Mouse (Mus musculus) 3134 (cell line): ENCODE measurements around the gene Clec4d.
"Not testable (repeated sequence)": the region's sequence is repeated elsewhere in the genome, so short reads cannot be mapped to it uniquely, and the experiment has no call there.

Experiments
- DNase-seq: peaks from one replicate; pipeline ENCODE4 v3.0.0-alpha.2; 2011; ENCODE audit warnings: low spot score; ENCODE audit not compliant: insufficient read length; ENCODE audit errors: extremely low read depth

Gene Clec4d

DNA sequence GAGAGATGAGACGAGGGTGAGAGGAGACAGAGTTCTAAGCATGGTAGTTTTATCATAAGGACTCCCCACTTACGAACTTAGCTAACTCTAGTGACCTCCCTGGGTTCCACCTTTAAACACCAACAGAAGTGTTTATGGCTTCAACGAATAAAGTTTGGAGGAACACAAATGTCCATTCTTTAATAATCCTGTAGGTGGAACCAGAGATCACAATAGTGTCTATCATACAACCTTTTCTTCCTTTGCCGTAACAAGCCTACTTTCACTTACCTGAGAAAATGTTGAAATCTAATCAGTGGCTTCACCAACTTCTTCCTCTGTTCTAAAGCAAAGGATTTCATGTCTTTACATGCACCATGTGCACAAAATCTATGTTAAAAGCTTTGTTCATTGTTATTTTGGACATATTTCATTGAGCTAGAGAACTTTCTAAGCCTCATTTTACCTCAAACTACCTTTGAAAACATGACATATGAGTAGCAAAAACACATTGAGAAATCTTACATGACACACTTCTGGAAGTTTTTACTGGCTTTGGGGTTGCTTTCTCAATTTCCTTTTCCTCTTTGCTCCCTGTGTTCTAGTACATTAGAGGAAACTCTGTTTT is at the start of gene Clec4d:
Clec4d (plus strand) TSS at position 557 of the 607 bp plus-strand sequence.
- DNase-seq: no peak

DNA sequence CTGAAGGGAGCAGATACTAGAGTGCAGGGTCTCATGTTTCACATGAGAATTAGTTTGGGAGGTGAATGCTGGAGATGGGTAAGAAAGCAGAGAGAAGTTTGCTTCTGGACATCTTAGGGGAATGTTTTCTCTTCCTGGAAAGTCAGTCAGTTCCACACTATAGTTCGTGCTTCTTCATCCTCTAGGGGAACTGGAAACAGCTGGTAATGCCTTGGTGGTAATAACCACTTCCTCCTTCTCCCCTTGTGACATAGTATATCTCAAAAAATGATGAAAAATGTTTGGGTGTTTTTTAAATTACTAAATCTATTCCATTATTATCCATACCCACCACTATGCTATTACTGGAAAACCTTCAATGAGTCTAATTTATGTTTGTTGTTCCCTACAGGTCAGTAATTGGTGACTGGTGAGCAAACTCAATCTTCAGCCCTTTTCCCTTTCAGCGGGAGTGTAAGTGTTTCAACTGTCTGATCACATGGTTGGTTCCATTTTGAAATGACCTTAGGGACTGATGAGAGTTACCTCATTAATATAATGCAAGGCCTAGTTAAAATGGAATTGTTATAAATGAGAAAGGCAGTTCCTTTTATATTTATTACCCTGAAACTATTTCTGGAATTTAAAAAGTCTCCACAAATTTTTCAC is 34.3 kb upstream of the Clec4d start:
- no peak for DNase-seq

DNA sequence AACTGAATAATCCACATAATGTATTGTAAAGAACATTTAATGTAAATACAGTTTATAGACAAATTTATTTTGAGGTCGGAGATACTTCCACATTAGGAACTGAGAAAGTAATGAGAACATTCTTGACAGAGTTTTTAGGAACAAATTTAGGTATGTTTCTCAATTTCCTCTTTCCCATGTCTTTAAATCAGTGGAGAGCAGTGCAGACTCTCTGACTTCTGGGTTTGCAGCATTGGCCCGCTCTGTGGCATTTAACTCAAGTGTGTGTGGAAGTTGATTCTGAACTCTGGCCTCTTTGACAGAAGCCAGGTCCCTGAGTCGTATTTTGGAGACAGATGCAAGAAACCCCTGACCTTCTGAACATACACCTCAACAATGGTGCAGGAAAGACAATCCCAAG is 32.3 kb upstream of the Clec4d start, which contains the start of gene Clec4n:
Clec4n (plus strand) TSS at position 200 of the 400 bp plus-strand sequence.
- DNase-seq: no peak

DNA sequence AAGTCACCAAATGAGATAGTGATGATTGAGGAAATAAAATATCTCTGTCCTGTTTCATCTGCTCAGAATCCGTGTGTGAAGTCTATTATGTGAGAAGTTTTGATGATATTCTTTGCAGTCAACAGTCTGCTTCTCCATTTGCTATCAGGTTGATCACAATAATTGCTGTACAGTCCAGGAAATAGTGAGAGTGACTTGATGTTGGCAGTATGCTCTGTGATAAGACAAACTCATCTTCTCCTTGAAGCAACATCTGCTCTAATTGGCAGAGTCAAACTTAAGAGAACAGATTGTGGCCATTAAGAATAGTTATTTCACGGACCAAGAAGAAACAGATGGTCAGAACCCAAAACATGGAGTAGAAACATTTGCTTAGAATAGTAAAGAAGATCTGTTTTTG is 30.8 kb upstream of the Clec4d start:
- DNase-seq: no peak

DNA sequence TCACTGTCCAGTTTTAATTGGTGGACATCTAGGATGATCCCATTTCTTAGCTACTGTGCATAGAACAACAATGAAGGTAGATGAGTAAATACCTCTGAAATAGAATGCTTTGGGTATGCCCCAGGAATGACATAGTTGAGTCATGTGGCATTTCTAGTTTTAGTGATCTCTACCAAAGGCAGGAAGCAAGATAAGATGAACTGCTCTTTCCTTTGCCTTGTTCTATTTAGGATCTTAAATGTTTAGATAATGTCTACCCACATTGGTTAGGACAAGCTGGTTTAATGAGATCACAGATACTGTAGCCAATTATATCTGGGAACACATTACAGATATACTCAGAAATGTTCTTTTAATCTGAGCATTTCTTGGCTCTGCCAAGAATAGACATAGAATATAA is 24.3 kb upstream of the Clec4d start:
- DNase-seq: no peak

DNA sequence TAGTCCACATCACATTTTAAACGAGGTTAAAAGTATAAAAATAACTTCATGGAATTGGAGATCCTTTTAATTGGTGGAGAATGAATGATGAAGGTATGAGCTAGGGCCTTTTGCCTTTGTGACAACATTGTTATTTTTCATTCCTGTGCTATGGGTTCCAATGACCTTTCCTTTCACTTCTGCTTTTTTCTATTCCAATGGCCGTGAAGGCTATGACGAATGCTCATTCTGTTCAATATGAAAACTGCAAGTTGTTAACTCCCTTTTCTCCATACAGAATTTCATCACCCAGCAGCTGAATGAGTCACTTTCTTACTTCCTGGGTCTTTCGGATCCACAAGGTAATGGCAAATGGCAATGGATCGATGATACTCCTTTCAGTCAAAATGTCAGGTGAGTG is 17.7 kb upstream of the Clec4d start:
- no peak for DNase-seq

DNA sequence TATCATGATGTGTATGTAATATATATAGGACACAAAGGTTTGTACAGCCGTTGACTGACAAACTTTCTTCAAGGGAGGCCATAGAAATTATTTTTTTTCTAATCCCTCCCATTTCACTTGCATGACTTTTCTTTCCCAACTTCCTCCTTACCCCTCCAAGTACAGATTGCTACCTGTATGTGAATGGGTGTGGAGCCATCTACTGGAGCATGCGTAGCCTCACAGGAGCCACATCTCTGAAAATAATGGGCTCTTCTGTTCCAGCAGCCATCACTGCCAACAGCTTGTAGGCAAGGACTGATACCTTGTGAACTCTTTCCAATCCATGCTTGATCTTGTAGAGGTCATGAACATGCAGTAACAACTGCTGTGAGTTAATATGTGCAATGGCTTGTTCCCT is 13.0 kb upstream of the Clec4d start:
- DNase-seq: not testable (repeated sequence)

DNA sequence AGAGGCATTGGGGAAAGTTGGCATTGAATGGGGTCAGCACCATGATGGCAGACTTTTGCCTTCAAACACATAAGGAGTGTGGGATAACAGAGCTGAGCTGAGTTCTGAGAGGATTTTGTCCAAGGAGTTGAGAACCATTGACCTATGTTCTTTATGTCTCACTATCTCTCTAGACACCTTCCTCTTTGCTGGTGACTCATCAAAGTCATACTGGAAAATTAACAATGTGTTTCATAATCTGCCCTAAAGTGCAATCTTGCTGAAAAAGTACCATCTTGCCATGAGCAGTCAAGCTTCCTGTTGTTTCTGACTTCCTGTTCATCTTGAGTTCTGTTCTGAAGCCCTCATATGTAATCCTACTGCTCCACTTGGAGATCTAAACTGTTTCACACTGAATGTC is 9.2 kb upstream of the Clec4d start:
- DNase-seq: no peak

DNA sequence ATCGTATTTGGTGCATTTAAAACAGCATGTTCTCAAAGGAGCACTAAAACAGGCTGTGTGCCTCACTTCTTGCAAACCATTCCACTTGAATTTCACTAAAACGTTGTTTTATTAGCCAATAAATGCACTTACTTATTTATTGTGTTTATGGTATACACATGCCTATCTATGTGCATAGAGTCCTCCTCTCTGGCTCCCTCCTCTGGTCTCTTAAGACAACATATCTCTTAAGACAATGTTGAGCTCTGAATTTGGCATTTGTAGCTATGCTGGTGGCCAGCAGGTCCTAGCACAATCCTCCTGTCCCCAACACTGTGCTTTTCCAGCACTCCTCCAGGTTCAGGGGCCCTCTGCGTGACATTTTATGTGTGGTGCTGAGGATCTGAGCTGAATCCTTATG is 3.0 kb upstream of the Clec4d start:
- no peak for DNase-seq

DNA sequence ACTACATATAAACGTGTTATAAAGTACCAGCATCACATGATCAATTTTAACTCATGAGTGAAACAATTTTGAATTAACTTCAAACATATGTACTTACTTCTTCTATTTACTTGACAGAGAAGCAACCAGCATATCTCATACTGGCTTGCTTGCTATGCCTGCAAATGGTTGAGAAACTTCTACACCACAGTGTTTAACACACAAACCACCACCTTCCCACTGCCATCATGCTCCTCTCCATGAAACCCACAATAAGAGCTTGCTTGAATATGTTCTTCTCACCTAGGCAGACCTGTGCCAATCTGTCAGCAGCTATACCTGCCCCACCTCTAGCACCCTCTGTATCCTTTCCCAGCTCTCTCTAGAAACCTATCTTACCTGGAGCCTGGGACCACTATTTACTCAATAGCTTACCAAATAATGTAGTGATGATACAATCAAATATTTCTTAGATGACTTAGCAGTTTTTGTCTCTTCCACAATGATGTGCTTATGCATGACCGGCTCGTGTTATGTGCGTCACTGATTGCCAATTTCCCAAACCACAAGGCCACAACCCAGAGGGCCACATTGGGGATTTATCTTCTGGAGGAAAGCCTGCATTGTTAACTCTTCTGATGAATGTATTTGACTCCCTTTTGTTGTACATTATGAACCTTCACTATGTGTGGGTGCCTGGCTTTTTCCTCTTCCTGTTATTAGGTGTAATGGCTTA is 1.9 kb upstream of the Clec4d start:
- DNase-seq: no peak

DNA sequence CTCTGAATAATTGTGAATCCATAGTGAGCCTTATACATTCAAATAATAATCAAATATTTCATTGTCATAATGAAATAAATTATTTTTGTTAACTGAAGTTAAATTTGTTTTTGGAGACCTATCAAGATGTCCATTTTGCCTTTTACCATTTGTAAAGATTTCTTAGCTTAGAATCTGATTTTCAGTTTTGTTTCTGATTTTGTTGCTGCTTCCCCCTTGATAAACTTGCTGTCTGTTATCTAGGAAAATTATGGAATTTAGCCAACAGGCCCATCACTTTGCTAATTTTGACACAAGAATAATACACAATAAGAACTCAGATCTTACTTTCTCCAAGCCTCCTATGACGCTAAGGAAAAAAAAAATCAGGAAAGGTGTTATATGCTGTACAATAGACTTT is 1.0 kb upstream of the Clec4d start:
- no peak for DNase-seq

DNA sequence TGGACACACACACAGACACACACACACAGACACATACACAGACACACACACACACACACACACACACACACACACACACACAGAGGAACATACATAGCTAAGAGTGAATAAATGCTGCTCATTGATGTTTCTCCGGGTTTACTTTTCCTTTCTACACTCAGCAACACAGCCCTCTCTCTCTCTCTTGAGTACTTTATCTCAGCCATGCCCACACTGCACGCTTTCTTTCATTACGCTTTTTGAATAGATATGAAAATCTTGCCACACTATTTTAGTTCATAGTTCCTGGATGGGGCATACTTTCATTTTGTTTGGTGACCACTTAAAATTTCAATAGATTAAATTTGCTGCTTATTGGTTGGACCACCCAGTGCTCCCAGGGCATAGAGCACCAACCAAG is 2.3 kb downstream of the Clec4d start:
- DNase-seq: no peak

DNA sequence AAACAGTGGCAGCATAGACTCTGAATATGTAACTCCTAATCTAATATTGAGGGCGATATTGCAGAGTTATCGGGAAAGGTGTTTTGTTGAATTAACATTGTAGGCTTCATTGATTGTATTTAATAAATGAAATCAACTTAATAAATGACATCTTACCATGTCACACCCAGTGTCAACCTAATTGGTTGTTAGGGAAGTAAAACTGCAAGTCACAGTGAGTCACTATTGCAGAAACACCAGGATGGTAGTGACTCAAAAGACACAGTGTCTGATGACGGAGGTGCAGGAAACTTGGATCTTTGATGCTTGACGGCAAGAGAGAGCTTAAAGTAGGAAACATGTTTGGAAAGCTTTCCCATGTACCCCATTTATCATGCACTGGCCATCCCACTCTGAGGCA is 3.9 kb downstream of the Clec4d start:
- no peak for DNase-seq

DNA sequence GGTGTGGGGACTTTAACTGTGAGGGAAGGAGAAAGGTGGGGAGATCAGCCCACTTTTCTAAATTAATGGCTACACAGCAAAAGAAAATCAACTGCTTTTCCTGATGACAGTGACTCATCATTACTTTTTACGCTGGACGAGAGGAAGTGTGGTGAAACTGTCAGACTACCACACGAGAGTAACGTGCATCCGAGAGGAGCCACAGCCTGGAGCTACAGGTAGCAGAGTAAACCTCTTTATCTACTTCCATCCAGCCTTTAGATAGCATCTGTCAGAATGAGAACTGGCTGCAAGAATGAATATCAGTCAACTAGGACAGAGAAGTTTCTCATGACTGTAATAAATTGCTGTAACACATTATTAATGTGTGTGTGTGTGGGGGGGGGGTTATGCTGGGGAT is 5.0 kb downstream of the Clec4d start:
- DNase-seq: no peak

DNA sequence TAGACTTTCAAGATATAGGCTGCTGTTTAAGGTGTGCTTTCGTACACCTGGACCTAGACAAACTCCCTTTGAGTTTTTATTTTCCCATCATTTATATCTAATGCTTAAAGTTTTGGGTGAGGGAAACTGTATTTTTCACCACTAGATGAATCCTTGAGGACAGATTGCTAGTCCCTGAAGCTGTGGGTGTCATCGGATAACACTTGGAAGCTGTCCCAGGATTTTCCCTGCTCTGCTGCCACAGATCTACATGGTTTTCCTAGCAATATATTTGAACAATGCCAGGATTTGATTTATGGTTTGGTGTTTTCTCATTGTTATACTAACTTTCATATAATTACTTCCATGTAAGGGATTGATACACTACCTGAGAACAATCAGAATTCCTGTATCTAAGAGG is 17.5 kb downstream of the Clec4d start:
- no peak for DNase-seq

DNA sequence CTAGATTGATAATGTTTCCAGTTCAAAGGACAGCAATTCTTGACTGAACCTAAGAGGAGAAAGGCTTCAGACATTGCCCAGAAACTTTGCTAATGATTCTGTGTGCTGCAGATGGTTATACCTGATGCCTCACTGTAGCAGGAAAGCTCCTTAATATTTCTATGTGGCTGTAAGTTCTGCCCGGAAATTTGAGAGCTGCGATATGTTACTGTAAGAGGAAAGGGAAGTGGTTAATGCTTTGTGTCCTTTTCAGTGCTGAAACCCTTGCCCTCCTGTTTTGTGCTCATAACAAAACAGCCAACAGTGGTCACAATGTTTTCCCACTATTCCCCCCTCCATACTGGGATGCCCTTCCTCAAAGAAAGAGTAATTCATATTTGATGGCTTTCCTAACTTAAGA is 24.4 kb downstream of the Clec4d start:
- no peak for DNase-seq

DNA sequence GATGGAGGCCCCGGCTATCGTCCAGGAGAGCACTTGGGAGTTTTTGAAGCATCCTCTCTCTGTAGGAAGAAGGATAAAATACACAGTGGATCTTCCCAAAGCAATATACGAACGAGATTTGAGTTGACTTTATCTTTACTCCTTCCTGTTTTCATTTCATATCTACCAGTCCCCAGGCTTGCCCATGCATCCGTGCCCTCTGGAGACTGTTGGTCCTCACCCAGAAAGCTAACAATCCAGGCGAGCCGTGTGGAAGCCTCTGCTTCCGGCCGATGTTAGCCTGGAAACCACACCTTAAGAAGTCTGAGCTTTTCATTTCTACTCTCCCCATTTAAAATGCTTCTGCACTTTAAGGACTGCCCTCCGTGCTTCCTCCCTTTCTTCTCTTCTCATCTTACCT is 27.0 kb downstream of the Clec4d start:
- DNase-seq: no peak

DNA sequence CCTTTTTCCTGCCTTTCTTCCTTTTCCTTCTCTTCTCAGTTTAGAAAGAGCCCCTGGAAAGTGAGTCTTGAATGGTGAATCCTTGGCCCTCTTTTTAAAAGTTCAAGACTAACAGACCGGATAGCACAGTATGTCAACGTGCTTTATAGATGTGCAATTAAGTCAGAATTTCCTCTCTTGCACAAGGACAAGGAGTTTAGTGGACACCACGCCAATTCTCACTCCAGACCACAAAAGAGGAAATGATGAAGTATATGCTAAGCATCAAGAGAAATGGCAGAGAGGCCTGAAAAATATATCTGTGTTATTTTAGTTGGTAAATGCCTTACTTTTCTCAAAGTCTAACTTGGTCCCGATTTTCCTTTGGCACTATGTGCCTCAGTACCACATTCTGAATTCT is 27.8 kb downstream of the Clec4d start, which contains the start of gene Clec4e:
Clec4e (minus strand) TSS at position 118 of the 400 bp plus-strand sequence.
- DNase-seq: no peak

DNA sequence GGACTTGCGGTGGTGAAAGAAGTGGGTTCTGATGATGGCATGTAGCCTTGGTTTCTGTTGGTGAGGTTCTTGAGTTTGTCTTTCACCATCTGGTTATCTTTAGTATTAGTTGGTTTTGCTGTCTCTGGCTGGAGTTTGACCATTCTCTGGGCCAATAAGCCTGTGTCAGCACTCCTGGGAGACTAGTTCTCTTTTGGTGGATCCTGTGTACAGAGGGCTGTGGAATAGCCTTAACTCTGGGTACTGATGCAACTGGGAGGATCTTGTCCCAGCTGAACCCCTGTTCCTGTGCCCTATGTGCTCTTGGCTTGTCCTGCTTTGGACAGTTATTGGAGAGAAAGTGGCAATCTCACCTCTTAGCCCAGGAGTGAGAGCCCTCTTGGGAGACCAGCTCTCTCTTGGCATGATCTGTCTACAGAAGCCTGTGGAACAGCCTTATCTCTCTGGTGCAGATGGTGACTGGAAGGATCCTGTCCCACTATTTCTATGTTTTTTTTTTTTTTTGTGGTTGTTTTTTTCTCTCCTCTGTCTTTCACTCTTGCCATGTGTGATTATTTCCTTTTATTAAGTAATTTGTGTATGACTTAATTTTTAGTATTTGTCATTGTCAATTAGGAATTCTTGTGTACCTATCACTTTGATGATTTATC is 31.0 kb downstream of the Clec4d start:
- DNase-seq: no peak

DNA sequence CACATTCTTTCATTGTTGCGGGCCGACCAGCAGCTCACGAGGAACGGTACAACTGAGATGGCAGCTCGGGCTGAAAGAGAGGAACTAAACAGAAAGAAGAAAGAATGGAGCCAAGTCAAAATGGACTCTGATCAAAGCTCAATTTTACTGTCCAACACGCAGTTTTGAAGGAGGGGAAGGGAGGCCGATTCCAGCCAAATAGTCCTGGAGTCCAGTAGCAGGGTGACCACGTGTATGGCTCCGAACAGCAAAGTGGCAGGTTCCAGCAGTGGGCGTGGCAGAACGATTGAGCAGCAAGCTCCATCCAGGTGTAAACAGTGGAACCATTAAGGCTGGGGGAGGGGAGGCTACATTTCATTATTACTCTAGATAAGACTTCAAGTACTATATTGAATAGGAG is 31.6 kb downstream of the Clec4d start:
- not testable (repeated sequence) for DNase-seq

DNA sequence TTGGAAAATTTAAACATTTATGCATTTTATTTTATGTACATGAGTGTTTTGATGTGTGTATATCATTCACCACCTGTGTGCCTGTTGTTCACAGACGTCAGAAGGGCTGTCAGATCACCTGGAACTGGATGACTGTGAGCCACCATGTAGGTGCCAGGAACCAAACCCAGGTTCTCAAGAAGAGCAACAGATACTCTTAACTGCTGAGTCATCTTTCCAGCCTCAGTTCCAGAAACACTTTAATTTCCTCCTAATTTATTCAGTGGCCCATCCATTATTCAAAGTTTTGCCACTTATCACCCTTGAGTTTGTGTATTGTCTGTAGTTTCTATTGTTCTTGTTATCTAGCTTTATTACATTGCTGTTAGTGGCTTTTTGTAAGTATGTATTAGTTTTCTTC is 34.8 kb downstream of the Clec4d start:
- no peak for DNase-seq
